Mouse (Mus musculus) forebrain, postnatal 0 days (tissue): ENCODE measurements around the gene Rrp1. TPM values are rescaled to one million over a fixed set of nuclear protein-coding genes. Genes with fewer than 3 reads are reported as not detected.

Experiments
- ATAC-seq: fragments of 200-750 bp; cut with Nextera tagmentation; 2 replicates; pipeline ENCODE4 v1.8.0; 2017; ENCODE audit warnings: mild to moderate bottlenecking, moderate library complexity
- DNase-seq: peaks from one replicate; pipeline ENCODE4 v3.0.0-alpha.2; 2015
- H3K27ac ChIP-seq: fragments of 300-500 bp; sonication (generic); 2 replicates; pipeline ENCODE4 v1.5.1; 2014; ENCODE audit warnings: low read depth, mild to moderate bottlenecking, antibody characterized with exemption, low read length, moderate library complexity, mixed read lengths
- H3K27me3 ChIP-seq: fragments of 300-500 bp; sonication (generic); 2 replicates; pipeline ENCODE4 v1.6.1; 2014; ENCODE audit warnings: mild to moderate bottlenecking, low read length, mixed read lengths; ENCODE audit not compliant: insufficient read depth
- H3K36me3 ChIP-seq: fragments of 300-500 bp; sonication (generic); 2 replicates; pipeline ENCODE4 v1.6.1; 2014; ENCODE audit warnings: mild to moderate bottlenecking, moderate library complexity; ENCODE audit not compliant: insufficient read depth
- H3K4me1 ChIP-seq: fragments of 300-500 bp; sonication (generic); 2 replicates; pipeline ENCODE4 v1.6.1; 2014; ENCODE audit warnings: antibody characterized with exemption; ENCODE audit not compliant: insufficient read depth
- H3K4me2 ChIP-seq: fragments of 300-500 bp; sonication (generic); 2 replicates; pipeline ENCODE4 v1.6.1; 2014; ENCODE audit warnings: low read depth, mild to moderate bottlenecking, moderate library complexity
- H3K4me3 ChIP-seq: fragments of 300-500 bp; sonication (generic); 2 replicates; pipeline ENCODE4 v1.5.1; 2014; ENCODE audit warnings: low read depth, low read length, mixed read lengths
- H3K9ac ChIP-seq: fragments of 300-500 bp; sonication (generic); 2 replicates; pipeline ENCODE4 v1.6.1; 2014; ENCODE audit warnings: mild to moderate bottlenecking
- H3K9me3 ChIP-seq: fragments of 300-500 bp; sonication (generic); 2 replicates; pipeline ENCODE4 v1.6.1; 2016; ENCODE audit warnings: low read length
- CTCF ChIP-seq: sonication (generic); IDR thresholded peaks from 2 replicates; pipeline ENCODE4 v1.5.1; 2016; ENCODE audit warnings: antibody characterized with exemption, control low read depth, low read depth
- WGBS: fragments of 180-500 bp; shearing (Covaris S2); extraction: QIAGEN DNeasy Blood & Tissue Kit; methylation state at CpG from one replicate; pipeline ENCODE4 v1.1.7; 2014; 5-methylcytosine and 5-hydroxymethylcytosine counted together
- polyA plus RNA-seq: library from polyadenylated mRNA; unstranded; fragments of >200 nt; fragmentation: Nextera tagmentation; extraction: Ambion mirVana; gene quantifications from 2 replicates; pipeline ENCODE4 v1.2.1, GENCODE M21; 2015
- total RNA-seq: library from RNA; depleted of rRNA; stranded (reverse); fragments of >200 nt; gene quantifications from 2 replicates; pipeline ENCODE4 v1.2.3, GENCODE M21; 2014

Rrp1 gene
- total and polyA plus RNA-seq, 2 experiments from 2014 or later, result 256 to 455 TPM

DNA sequence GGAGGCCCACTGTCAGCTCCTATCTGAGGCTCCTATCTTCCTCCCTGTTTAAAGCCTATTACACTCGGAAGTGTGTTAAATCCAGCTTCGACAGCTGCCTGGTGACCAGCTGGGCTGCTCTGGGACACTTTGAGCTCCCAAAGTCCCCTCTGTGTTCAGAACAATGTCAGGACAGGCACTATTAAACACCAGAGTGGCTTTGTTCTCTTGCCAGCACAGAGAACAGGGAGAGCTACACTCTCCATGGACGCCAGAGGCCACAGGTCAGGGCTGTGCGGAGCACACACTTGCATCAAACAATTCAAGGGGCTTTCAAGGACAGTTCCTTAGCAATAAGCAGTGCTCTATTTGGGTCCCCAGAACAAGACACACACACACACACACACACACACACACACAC is 39.8 kb upstream of the Rrp1 start:
- Histone ChIP-seq H3K9me3 (no peaks in the 10 kb centered on the region), H3K4me3 (no peak overlapping the region), H3K4me2 (no peak overlapping the region), H3K36me3 (peaks cover 21% of the 10 kb centered on the region), H3K27ac (no peak overlapping the region), H3K27me3 (no peaks in the 10 kb centered on the region), H3K9ac (no peak overlapping the region), H3K4me1 (no peaks in the 10 kb centered on the region)
- no peak for TF ChIP-seq CTCF
- WGBS, result 34% methylated on average over 4 of the region's 4 CpGs
- ATAC-seq, result peak; percentile 49
- DNase-seq, result no peak

DNA sequence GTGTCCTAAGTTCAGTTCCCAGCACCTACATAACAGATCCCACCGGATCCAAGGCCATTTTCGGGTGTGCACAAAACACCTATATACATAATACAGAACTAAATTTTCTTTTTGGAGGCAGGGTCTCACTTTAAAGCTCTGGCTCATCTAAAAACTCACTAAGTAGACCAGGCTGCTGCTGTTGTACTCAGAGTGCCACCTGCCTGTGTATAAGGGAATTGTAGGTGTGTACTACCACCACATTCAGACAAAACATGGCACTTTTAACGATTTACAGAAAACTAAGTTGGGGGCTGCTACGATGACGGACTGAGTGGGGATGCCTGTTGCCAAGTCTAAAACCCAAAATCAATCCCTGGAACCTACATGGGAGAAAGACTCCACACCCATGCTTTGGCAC is 37.9 kb upstream of the Rrp1 start:
- no peaks in the 10 kb centered on the region for H3K27me3 ChIP-seq
- no peak overlapping the region for H3K27ac ChIP-seq
- peak; percentile 41; the same call in 1 of the 2 replicates for TF ChIP-seq CTCF
- no peaks in the 10 kb centered on the region for H3K4me1 ChIP-seq
- no peaks in the 10 kb centered on the region for H3K9me3 ChIP-seq
- H3K4me2 ChIP-seq, result no peak overlapping the region
- DNase-seq (no peak), ATAC-seq (no peak; the same call in 1 of the 2 replicates)
- H3K9ac ChIP-seq, result no peak overlapping the region
- no peak overlapping the region for H3K4me3 ChIP-seq
- 84% methylated on average over 5 of the region's 5 CpGs for WGBS
- peaks cover 38% of the 10 kb centered on the region for H3K36me3 ChIP-seq

DNA sequence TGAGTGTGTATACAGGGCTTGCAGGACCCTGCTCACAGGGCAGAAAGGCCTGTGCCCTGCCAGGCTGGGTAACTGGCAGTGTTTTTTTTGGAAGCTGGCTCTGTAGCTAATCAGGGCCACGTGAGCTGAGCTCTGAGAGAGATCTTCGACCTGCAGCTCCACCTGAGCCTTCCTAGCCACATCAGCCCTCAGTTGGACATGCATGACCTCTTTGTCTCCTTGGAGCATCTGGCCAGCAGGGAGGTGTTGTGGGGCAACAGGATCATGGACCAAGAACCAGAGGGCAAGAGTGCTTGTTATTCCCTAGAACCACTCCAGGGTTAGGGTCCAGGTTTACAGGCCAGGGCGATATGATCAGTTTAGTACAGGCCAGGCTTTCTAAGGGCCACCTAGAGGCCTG is 34.6 kb upstream of the Rrp1 start:
- no peaks in the 10 kb centered on the region for H3K9me3 ChIP-seq
- H3K4me1 ChIP-seq, result no peaks in the 10 kb centered on the region
- no peaks in the 10 kb centered on the region for H3K27me3 ChIP-seq
- no peak overlapping the region for H3K27ac ChIP-seq
- no peak overlapping the region for H3K9ac ChIP-seq
- WGBS, result 93% methylated on average over 3 of the region's 3 CpGs
- no peak for ATAC-seq
- no peak for DNase-seq
- H3K4me3 ChIP-seq, result no peak overlapping the region
- H3K4me2 ChIP-seq, result no peak overlapping the region
- no peak for TF ChIP-seq CTCF
- peaks cover 61% of the 10 kb centered on the region for H3K36me3 ChIP-seq

DNA sequence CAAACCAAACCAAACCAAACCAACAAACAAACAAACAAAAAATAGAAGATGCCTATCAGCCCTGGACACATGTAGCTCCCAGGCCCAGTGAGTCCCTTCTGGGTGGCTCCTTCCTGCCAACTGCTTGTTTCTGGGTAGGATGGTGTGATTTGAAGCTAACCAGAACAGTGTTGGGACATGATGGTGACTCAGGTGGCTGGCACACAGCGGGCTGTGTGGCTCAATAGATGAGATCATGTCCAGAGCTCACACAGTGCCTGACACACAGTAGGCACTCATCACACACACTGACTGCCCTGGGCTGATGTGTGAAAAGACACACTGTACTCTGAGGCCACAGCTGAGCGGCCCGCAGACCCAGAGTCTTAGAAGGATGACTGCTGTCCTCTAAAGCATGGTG is 33.4 kb upstream of the Rrp1 start:
- H3K4me2 ChIP-seq, result no peak overlapping the region
- no peak overlapping the region for H3K4me3 ChIP-seq
- 100% methylated on average over 3 of the region's 3 CpGs for WGBS
- no peaks in the 10 kb centered on the region for H3K27me3 ChIP-seq
- ATAC-seq (no peak), DNase-seq (no peak)
- no peak overlapping the region for H3K9ac ChIP-seq
- H3K4me1 ChIP-seq, result no peaks in the 10 kb centered on the region
- H3K27ac ChIP-seq, result no peak overlapping the region
- peaks cover 66% of the 10 kb centered on the region for H3K36me3 ChIP-seq
- TF ChIP-seq CTCF, result no peak
- H3K9me3 ChIP-seq, result no peaks in the 10 kb centered on the region

DNA sequence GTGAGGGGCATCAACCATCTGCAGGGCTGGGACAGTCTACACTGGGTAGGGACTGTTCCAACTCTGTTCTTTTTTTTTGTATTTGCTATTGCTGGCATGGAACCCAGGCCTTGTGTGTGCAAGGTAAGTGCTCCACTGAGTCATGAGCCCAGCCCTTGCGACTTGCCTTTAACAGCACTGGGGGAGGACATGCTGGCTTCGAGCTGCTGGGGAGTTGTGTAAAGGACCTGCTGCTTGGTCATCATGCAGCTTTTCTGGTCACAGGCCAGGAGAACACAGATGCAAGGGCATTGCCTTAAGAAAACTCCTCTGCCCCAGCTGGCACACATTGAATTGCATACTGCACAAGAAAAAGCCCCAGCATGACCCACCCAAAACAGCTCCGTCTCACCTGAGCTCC is 29.4 kb upstream of the Rrp1 start:
- Histone ChIP-seq H3K4me2 (no peak overlapping the region), H3K36me3 (peaks cover 41% of the 10 kb centered on the region), H3K27me3 (no peaks in the 10 kb centered on the region), H3K9ac (no peak overlapping the region), H3K4me3 (no peak overlapping the region), H3K27ac (no peak overlapping the region), H3K9me3 (no peaks in the 10 kb centered on the region), H3K4me1 (no peaks in the 10 kb centered on the region)
- DNase-seq (no peak), ATAC-seq (no peak)
- WGBS, result 90% methylated on average over 3 of the region's 3 CpGs
- no peak for TF ChIP-seq CTCF

DNA sequence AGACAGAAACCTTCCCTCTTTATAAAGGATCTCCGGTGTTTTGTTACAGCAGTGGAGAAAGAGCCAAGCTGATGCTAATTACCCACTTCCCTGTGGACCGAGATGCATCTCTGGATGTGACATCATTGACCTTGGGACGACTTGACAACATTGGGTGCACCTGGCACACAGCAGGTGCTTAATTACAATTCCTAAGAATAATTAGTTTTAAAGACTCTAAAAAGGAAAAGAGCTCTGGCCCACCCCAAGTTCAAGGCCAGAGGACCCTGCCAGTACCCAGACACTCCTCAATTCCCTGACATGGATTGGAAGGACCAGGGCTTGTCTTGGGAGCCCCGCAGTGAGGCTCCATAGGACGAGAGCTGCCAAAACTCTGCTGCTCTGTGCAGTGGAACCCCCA is 28.8 kb upstream of the Rrp1 start:
- no peak for DNase-seq

DNA sequence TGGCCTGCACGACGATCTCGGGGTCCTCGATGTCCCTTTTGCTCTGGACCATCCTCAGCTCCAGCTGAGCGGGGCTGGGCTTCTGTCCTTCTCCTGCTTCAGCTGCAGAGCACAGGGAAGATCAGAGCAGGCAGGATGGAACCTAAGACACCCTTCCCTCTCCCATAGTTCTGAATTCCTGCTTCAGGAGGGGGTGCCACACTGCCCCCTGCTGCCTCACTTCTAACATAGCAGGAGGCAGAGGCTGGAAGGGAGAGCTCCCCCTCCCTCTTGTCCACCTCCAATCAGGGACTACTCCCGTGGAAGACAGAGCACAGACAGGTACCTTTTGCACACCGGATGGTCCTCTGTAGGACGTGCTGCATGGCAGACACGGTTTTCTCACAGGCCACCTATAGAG is 28.0 kb upstream of the Rrp1 start:
- TF ChIP-seq CTCF, result peak; percentile 72
- ATAC-seq, result no peak
- Histone ChIP-seq H3K4me2 (no peak overlapping the region), H3K4me3 (no peak overlapping the region), H3K9ac (no peak overlapping the region), H3K4me1 (no peaks in the 10 kb centered on the region), H3K27ac (no peak overlapping the region), H3K9me3 (no peaks in the 10 kb centered on the region), H3K36me3 (peaks cover 29% of the 10 kb centered on the region), H3K27me3 (no peaks in the 10 kb centered on the region)
- 76% methylated on average over 9 of the region's 9 CpGs for WGBS
- DNase-seq, result peak; percentile 35

More for the DNA sequence above, 28.8 kb upstream of the Rrp1 start:
- Histone ChIP-seq H3K9ac (no peak overlapping the region), H3K9me3 (no peaks in the 10 kb centered on the region), H3K36me3 (peaks cover 35% of the 10 kb centered on the region), H3K4me2 (no peak overlapping the region), H3K27me3 (no peaks in the 10 kb centered on the region), H3K4me3 (no peak overlapping the region), H3K4me1 (no peaks in the 10 kb centered on the region), H3K27ac (no peak overlapping the region)
- no peak for ATAC-seq
- WGBS, result 78% methylated on average over 5 of the region's 5 CpGs
- no peak for TF ChIP-seq CTCF

DNA sequence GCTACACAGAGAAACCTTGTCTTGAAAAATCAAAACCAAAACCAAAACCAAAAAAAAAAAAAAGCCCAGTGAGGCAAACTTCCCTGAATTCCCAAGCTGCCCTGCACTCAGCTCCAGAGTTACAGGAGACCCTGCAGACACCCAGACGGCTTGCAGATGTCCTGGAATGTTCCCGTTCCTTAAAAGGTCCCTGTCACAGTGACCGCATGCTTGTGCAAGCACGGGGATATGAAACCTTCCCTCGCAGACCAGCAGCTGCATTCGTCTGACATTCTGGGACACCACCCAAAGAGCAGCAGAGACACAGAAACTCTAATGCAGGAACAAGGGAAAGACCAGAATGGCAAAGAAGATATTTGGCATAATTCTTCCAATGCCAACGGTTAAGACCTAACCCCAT is 27.1 kb upstream of the Rrp1 start:
- no peak for TF ChIP-seq CTCF
- WGBS, result 93% methylated on average over 7 of the region's 7 CpGs
- Histone ChIP-seq H3K36me3 (peaks cover 21% of the 10 kb centered on the region; the same call in 1 of the 2 replicates), H3K9ac (no peak overlapping the region), H3K27me3 (no peaks in the 10 kb centered on the region), H3K4me1 (no peaks in the 10 kb centered on the region), H3K9me3 (no peaks in the 10 kb centered on the region), H3K4me3 (no peak overlapping the region), H3K4me2 (no peak overlapping the region), H3K27ac (no peak overlapping the region)
- ATAC-seq, result no peak
- no peak for DNase-seq
